Mouse (Mus musculus): ENCODE measurements at regions not wholly inside any gene's neighbourhood (a gene's known extent, or its start where the extent isn't known, plus 50 kb on each side); places are given as distances from the start of the nearest gene placed in this dataset.

GRCm38 (mm10) chr5:150866198-150866597 lies 86.2 kb upstream of the Kl start:
- TF ChIP-seq POLR2A (IDR thresholded peaks at IDR 0.05; ENCODE audit: borderline replicate concordance, low read depth, low read length) = no peak
- no peak for TF ChIP-seq CTCF (IDR thresholded peaks at IDR 0.05; ENCODE audit: low read depth, low read length)
- Histone ChIP-seq H3K4me1 (ENCODE audit: control insufficient read depth, insufficient read depth, low read length) (no peaks in the 10 kb centered on the region), H3K27ac (ENCODE audit: insufficient read depth, low read depth, low read length) (no peak overlapping the region), H3K4me3 (ENCODE audit: insufficient read depth, low read length) (no peak overlapping the region)

- Histone ChIP-seq H3K4me3 (ENCODE audit: insufficient read depth, low read length) (no peak overlapping the region), H3K4me1 (ENCODE audit: control insufficient read depth, insufficient read depth, low read length) (no peaks in the 10 kb centered on the region), H3K27ac (ENCODE audit: insufficient read depth, low read depth, low read length) (no peak overlapping the region)
- TF ChIP-seq CTCF (IDR thresholded peaks at IDR 0.05; ENCODE audit: low read depth, low read length) = no peak
- TF ChIP-seq POLR2A (IDR thresholded peaks at IDR 0.05; ENCODE audit: borderline replicate concordance, low read depth, low read length) = no peak
These were observed 82.5 kb upstream of the Kl start for GRCm38 (mm10) chr5:150869954-150870353.

GRCm38 (mm10) chr5:150878805-150879204 lies 73.6 kb upstream of the Kl start:
- TF ChIP-seq CTCF (IDR thresholded peaks at IDR 0.05; ENCODE audit: low read depth, low read length) (no peak), POLR2A (IDR thresholded peaks at IDR 0.05; ENCODE audit: borderline replicate concordance, low read depth, low read length) (no peak)
- H3K27ac ChIP-seq (ENCODE audit: insufficient read depth, low read depth, low read length) = no peak overlapping the region
- H3K4me1 ChIP-seq (ENCODE audit: control insufficient read depth, insufficient read depth, low read length) = no peaks in the 10 kb centered on the region
- no peak overlapping the region for H3K4me3 ChIP-seq (ENCODE audit: insufficient read depth, low read length)

GRCm38 (mm10) chr5:150883676-150884075 lies 68.7 kb upstream of the Kl start:
- Histone ChIP-seq H3K4me1 (ENCODE audit: control insufficient read depth, insufficient read depth, low read length) (no peaks in the 10 kb centered on the region), H3K4me3 (ENCODE audit: insufficient read depth, low read length) (no peak overlapping the region), H3K27ac (ENCODE audit: insufficient read depth, low read depth, low read length) (no peak overlapping the region)
- TF ChIP-seq POLR2A (IDR thresholded peaks at IDR 0.05; ENCODE audit: borderline replicate concordance, low read depth, low read length) (no peak), CTCF (IDR thresholded peaks at IDR 0.05; ENCODE audit: low read depth, low read length) (no peak)

GRCm38 (mm10) chr5:150890086-150890485 lies 62.3 kb upstream of the Kl start:
- TF ChIP-seq CTCF (IDR thresholded peaks at IDR 0.05; ENCODE audit: low read depth, low read length) = no peak
- TF ChIP-seq POLR2A (IDR thresholded peaks at IDR 0.05; ENCODE audit: borderline replicate concordance, low read depth, low read length) = no peak
- Histone ChIP-seq H3K27ac (ENCODE audit: insufficient read depth, low read depth, low read length) (no peak overlapping the region), H3K4me1 (ENCODE audit: control insufficient read depth, insufficient read depth, low read length) (peaks cover 32% of the 10 kb centered on the region), H3K4me3 (ENCODE audit: insufficient read depth, low read length) (no peak overlapping the region)

GRCm38 (mm10) chr5:150891262-150891940 lies 61.0 kb upstream of the Kl start:
- Histone ChIP-seq H3K4me1 (ENCODE audit: control insufficient read depth, insufficient read depth, low read length) (peaks cover 40% of the 10 kb centered on the region), H3K27ac (ENCODE audit: insufficient read depth, low read depth, low read length) (peak overlapping the region; percentile 43), H3K4me3 (ENCODE audit: insufficient read depth, low read length) (no peak overlapping the region)
- no peak for TF ChIP-seq CTCF (IDR thresholded peaks at IDR 0.05; ENCODE audit: low read depth, low read length)
- TF ChIP-seq POLR2A (IDR thresholded peaks at IDR 0.05; ENCODE audit: borderline replicate concordance, low read depth, low read length) = no peak

- no peak overlapping the region for H3K27ac ChIP-seq (ENCODE audit: insufficient read depth, low read depth, low read length)
- peaks cover 42% of the 10 kb centered on the region for H3K4me1 ChIP-seq (ENCODE audit: control insufficient read depth, insufficient read depth, low read length)
- TF ChIP-seq POLR2A (IDR thresholded peaks at IDR 0.05; ENCODE audit: borderline replicate concordance, low read depth, low read length) (no peak), CTCF (IDR thresholded peaks at IDR 0.05; ENCODE audit: low read depth, low read length) (no peak)
- H3K4me3 ChIP-seq (ENCODE audit: insufficient read depth, low read length) = no peak overlapping the region
These were observed 58.2 kb upstream of the Kl start for GRCm38 (mm10) chr5:150894049-150894738.

- no peak overlapping the region for H3K4me3 ChIP-seq (ENCODE audit: insufficient read depth, low read length)
- H3K4me1 ChIP-seq (ENCODE audit: control insufficient read depth, insufficient read depth, low read length) = peaks cover 47% of the 10 kb centered on the region
- no peak overlapping the region for H3K27ac ChIP-seq (ENCODE audit: insufficient read depth, low read depth, low read length)
- TF ChIP-seq CTCF (IDR thresholded peaks at IDR 0.05; ENCODE audit: low read depth, low read length) (no peak), POLR2A (IDR thresholded peaks at IDR 0.05; ENCODE audit: borderline replicate concordance, low read depth, low read length) (no peak)
These were observed 57.7 kb upstream of the Kl start for GRCm38 (mm10) chr5:150894739-150895085.

- Histone ChIP-seq H3K4me1 (ENCODE audit: control insufficient read depth, insufficient read depth, low read length) (peaks cover 16% of the 10 kb centered on the region), H3K4me3 (ENCODE audit: insufficient read depth, low read length) (no peak overlapping the region), H3K27ac (ENCODE audit: insufficient read depth, low read depth, low read length) (no peak overlapping the region)
- no peak for TF ChIP-seq POLR2A (IDR thresholded peaks at IDR 0.05; ENCODE audit: borderline replicate concordance, low read depth, low read length)
- TF ChIP-seq CTCF (IDR thresholded peaks at IDR 0.05; ENCODE audit: low read depth, low read length) = no peak
These were observed 50.7 kb upstream of the Kl start for GRCm38 (mm10) chr5:150901661-150902060.

Data from bone marrow macrophage, adult 2 months (primary cell).